Mouse (Mus musculus) kidney, adult 2 months (tissue): Measurements from ENCODE around the gene Rtl9.

ENCODE experiments used
- CTCF ChIP-seq: fragments of 200-500 bp; conservative IDR thresholded peaks from 2 replicates; pipeline ENCODE4 v1.5.1; 2011; ENCODE audit warnings: low read depth, mild to moderate bottlenecking, control low read depth, low read length, moderate library complexity, mixed read lengths; ENCODE audit not compliant: insufficient read depth, insufficient read length
- POLR2A ChIP-seq: fragments of 200-500 bp; IDR thresholded peaks from one replicate; pipeline ENCODE4 v1.6.1; 2011; ENCODE audit warnings: low read depth, low read length, control low read depth

GRCm38 (mm10) chrX:143051921-143052320, 47.5 kb upstream of the Rtl9 start:
- no peak for TF ChIP-seq CTCF
- TF ChIP-seq POLR2A, result no peak
